Mouse (Mus musculus) kidney, embryonic 15.5 days (tissue): ENCODE measurements around the gene Olfr794. TPM values are rescaled to one million over a fixed set of nuclear protein-coding genes. Genes with fewer than 3 reads are reported as not detected.

Source experiments
- ATAC-seq: fragments of 200-750 bp; cut with Nextera tagmentation; replicated peaks from 2 replicates; pipeline ENCODE4 v1.8.0; 2017; ENCODE audit warnings: moderate TSS enrichment; ENCODE audit not compliant: low FRiP score
- H3K27ac ChIP-seq: fragments of 300-500 bp; sonication (generic); 2 replicates; pipeline ENCODE4 v1.5.1; 2015; ENCODE audit warnings: mild to moderate bottlenecking, inconsistent platforms
- H3K27me3 ChIP-seq: fragments of 300-500 bp; sonication (generic); 2 replicates; pipeline ENCODE4 v1.6.1; 2015; ENCODE audit warnings: inconsistent platforms
- H3K36me3 ChIP-seq: fragments of 300-500 bp; sonication (generic); 2 replicates; pipeline ENCODE4 v1.6.1; 2015; ENCODE audit warnings: inconsistent platforms
- H3K4me1 ChIP-seq: fragments of 300-500 bp; sonication (generic); 2 replicates; pipeline ENCODE4 v1.6.1; 2015; ENCODE audit warnings: inconsistent platforms
- H3K4me2 ChIP-seq: fragments of 300-500 bp; sonication (generic); 2 replicates; pipeline ENCODE4 v1.6.1; 2015; ENCODE audit warnings: moderate library complexity, mild to moderate bottlenecking, inconsistent platforms
- H3K4me3 ChIP-seq: fragments of 300-500 bp; sonication (generic); replicated peaks from 2 replicates; pipeline ENCODE4 v1.5.1; 2015; ENCODE audit warnings: mild to moderate bottlenecking, inconsistent platforms
- H3K9ac ChIP-seq: fragments of 300-500 bp; sonication (generic); 2 replicates; pipeline ENCODE4 v1.6.1; 2015; ENCODE audit warnings: mild to moderate bottlenecking, inconsistent platforms
- H3K9me3 ChIP-seq: fragments of 300-500 bp; sonication (generic); replicated peaks from 2 replicates; pipeline ENCODE4 v1.6.1; 2016; ENCODE audit warnings: inconsistent platforms
- WGBS: fragments of 180-500 bp; shearing (Covaris S2); methylation state at CpG from one replicate; pipeline ENCODE4 v1.1.7; 2015; ENCODE audit warnings: mixed read lengths; 5-methylcytosine and 5-hydroxymethylcytosine counted together
- microRNA-seq: library from miRNA; unstranded; fragments of <30 nt; microRNA quantifications from one replicate; pipeline ENCODE4, GENCODE M21; 2016
- polyA plus RNA-seq: library from polyadenylated mRNA; unstranded; fragments of >200 nt; fragmentation: Nextera tagmentation; extraction: Ambion mirVana; gene quantifications from 2 replicates; pipeline ENCODE4 v1.2.1, GENCODE M21; 2015

The Olfr794 gene
- not detected in 2 replicates for polyA plus RNA-seq

GRCm38 (mm10) chr10:129567355-129567754, at the start of gene Olfr794:
TSS of gene Olfr794 (plus strand) at chr10:129567655.
- Histone ChIP-seq H3K4me3 (no peak within 1 kb of the TSS), H3K27ac (no peak within 1 kb of the TSS), H3K4me1 (no peaks in the 10 kb centered on the region), H3K9ac (no peak within 1 kb of the TSS), H3K4me2 (no peak within 1 kb of the TSS), H3K27me3 (no peaks in the 10 kb centered on the region), H3K9me3 (no peaks in the 10 kb centered on the region), H3K36me3 (no peaks in the 10 kb centered on the region)
- WGBS = 65% methylated on average over 2 of the region's 2 CpGs
- ATAC-seq = no peak

- Histone ChIP-seq H3K4me1 (no peaks in the 10 kb centered on the region), H3K36me3 (no peaks in the 10 kb centered on the region), H3K27me3 (no peaks in the 10 kb centered on the region), H3K27ac (no peak within 1 kb of the TSS), H3K9ac (no peak within 1 kb of the TSS), H3K4me2 (no peak within 1 kb of the TSS), H3K9me3 (no peaks in the 10 kb centered on the region), H3K4me3 (no peak within 1 kb of the TSS)
- WGBS = 67% methylated on average over 3 of the region's 3 CpGs
- no peak for ATAC-seq
Measured at GRCm38 (mm10) chr10:129521492-129521891, 46.0 kb upstream of the Olfr794 start, which contains the start of gene Olfr791. TSS of gene Olfr791 (plus strand) at chr10:129521792.

- Histone ChIP-seq H3K9ac (no peak within 1 kb of the TSS), H3K4me1 (no peaks in the 10 kb centered on the region), H3K36me3 (no peaks in the 10 kb centered on the region), H3K4me2 (no peak within 1 kb of the TSS), H3K27ac (no peak within 1 kb of the TSS), H3K9me3 (0 out of 2 replicates have a peak, but pooled peaks cover under 1% of the 10 kb centered on the region), H3K27me3 (no peaks in the 10 kb centered on the region), H3K4me3 (no peak within 1 kb of the TSS)
- no peak for ATAC-seq
- 86% methylated on average over 1 of the region's 1 CpGs for WGBS
Measured at GRCm38 (mm10) chr10:129538862-129539261, 28.6 kb upstream of the Olfr794 start, which contains the start of gene Olfr792. TSS of gene Olfr792 (plus strand) at chr10:129539162.

- Histone ChIP-seq H3K4me3 (no peak overlapping the region), H3K27ac (no peak overlapping the region), H3K4me2 (no peak overlapping the region), H3K27me3 (no peaks in the 10 kb centered on the region), H3K9ac (no peak overlapping the region), H3K4me1 (no peaks in the 10 kb centered on the region), H3K36me3 (no peaks in the 10 kb centered on the region), H3K9me3 (peaks cover 2% of the 10 kb centered on the region; the same call in 1 of the 2 replicates)
- WGBS = 70% methylated on average over 1 of the region's 1 CpGs
- ATAC-seq = 0 out of 2 replicates have a peak, but pooled peaks have one; percentile 54
Measured at GRCm38 (mm10) chr10:129549354-129549753, 18.1 kb upstream of the Olfr794 start.

- Histone ChIP-seq H3K4me2 (no peak overlapping the region), H3K4me3 (no peak overlapping the region), H3K27ac (no peak overlapping the region), H3K9me3 (no peaks in the 10 kb centered on the region), H3K9ac (no peak overlapping the region), H3K27me3 (no peaks in the 10 kb centered on the region), H3K36me3 (no peaks in the 10 kb centered on the region), H3K4me1 (no peaks in the 10 kb centered on the region)
- no peak for ATAC-seq
- WGBS = 66% methylated on average over 1 of the region's 1 CpGs
Measured at GRCm38 (mm10) chr10:129577066-129577465, 9.6 kb downstream of the Olfr794 start.

- H3K36me3 ChIP-seq = no peaks in the 10 kb centered on the region
- no peak within 1 kb of the TSS for H3K4me2 ChIP-seq
- H3K9me3 ChIP-seq = no peaks in the 10 kb centered on the region
- H3K4me1 ChIP-seq = no peaks in the 10 kb centered on the region
- no peak within 1 kb of the TSS for H3K4me3 ChIP-seq
- H3K27me3 ChIP-seq = no peaks in the 10 kb centered on the region
- H3K27ac ChIP-seq = no peak within 1 kb of the TSS
- 98% methylated on average over 1 of the region's 1 CpGs for WGBS
- ATAC-seq = no peak
- H3K9ac ChIP-seq = no peak within 1 kb of the TSS
Measured at GRCm38 (mm10) chr10:129612470-129612869, 45.0 kb downstream of the Olfr794 start, which contains the start of gene Olfr796. TSS of gene Olfr796 (minus strand) at chr10:129612570.

GRCm38 (mm10) chr10:129621724-129622123, 54.3 kb downstream of the Olfr794 start:
- Histone ChIP-seq H3K36me3 (no peaks in the 10 kb centered on the region), H3K9ac (no peak overlapping the region), H3K4me1 (no peaks in the 10 kb centered on the region), H3K4me2 (no peak overlapping the region), H3K27me3 (no peaks in the 10 kb centered on the region), H3K9me3 (no peaks in the 10 kb centered on the region), H3K27ac (no peak overlapping the region), H3K4me3 (no peak overlapping the region)
- ATAC-seq = peak; percentile 46; the same call in 1 of the 2 replicates
- 14% methylated on average over 1 of the region's 1 CpGs for WGBS

Small RNA genes within 50 kb of the gene (microRNA-seq; reads per million reads assigned to microRNA genes)
- gene Gm23252 = not detected

Other genes with a start within 250 kb of the Olfr794 start
- gene Olfr780, start 249.5 kb upstream of the Olfr794 start, polyA plus RNA-seq = not detected in 2 replicates
- gene Olfr781, start 238.8 kb upstream of the Olfr794 start, polyA plus RNA-seq = not detected in 2 replicates
- not detected in 2 replicates for gene Olfr782, start 218.8 kb upstream of the Olfr794 start, polyA plus RNA-seq
- gene Olfr784, start 183.6 kb upstream of the Olfr794 start, polyA plus RNA-seq = 0.05 TPM in 2 replicates
- gene Olfr785, start 162.2 kb upstream of the Olfr794 start, polyA plus RNA-seq = not detected in 2 replicates
- gene Olfr786, start 140.3 kb upstream of the Olfr794 start, polyA plus RNA-seq = not detected in 2 replicates
- not detected in 2 replicates for gene Olfr787, start 105.8 kb upstream of the Olfr794 start, polyA plus RNA-seq
- gene Olfr788, start 96.7 kb upstream of the Olfr794 start, polyA plus RNA-seq = not detected in 2 replicates
- gene Olfr789, start 82.9 kb upstream of the Olfr794 start, polyA plus RNA-seq = not detected in 2 replicates
- gene Olfr790, start 69.2 kb upstream of the Olfr794 start, polyA plus RNA-seq = not detected in 2 replicates
- gene Olfr791, start 45.9 kb upstream of the Olfr794 start, polyA plus RNA-seq = not detected in 2 replicates
- not detected in 2 replicates for gene Olfr792, start 28.5 kb upstream of the Olfr794 start, polyA plus RNA-seq
- gene Olfr796, start 44.9 kb downstream of the Olfr794 start, polyA plus RNA-seq = not detected in 2 replicates
- gene Olfr798, start 60.3 kb downstream of the Olfr794 start, polyA plus RNA-seq = not detected in 2 replicates
- not detected in 2 replicates for gene Olfr799, start 69.8 kb downstream of the Olfr794 start, polyA plus RNA-seq
- gene Olfr800, start 90.0 kb downstream of the Olfr794 start, polyA plus RNA-seq = not detected in 2 replicates
- not detected in 2 replicates for gene Olfr801, start 106.2 kb downstream of the Olfr794 start, polyA plus RNA-seq
- not detected in 2 replicates for gene Olfr802, start 120.5 kb downstream of the Olfr794 start, polyA plus RNA-seq
- gene Olfr803, start 126.6 kb downstream of the Olfr794 start, polyA plus RNA-seq = not detected in 2 replicates
- not detected in 2 replicates for gene Olfr804, start 135.6 kb downstream of the Olfr794 start, polyA plus RNA-seq
- gene Olfr805, start 161.7 kb downstream of the Olfr794 start, polyA plus RNA-seq = not detected in 2 replicates
- not detected in 2 replicates for gene Olfr806, start 174.3 kb downstream of the Olfr794 start, polyA plus RNA-seq
- gene Olfr807, start 190.1 kb downstream of the Olfr794 start, polyA plus RNA-seq = not detected in 2 replicates
- not detected in 2 replicates for gene Olfr808, start 197.8 kb downstream of the Olfr794 start, polyA plus RNA-seq
- not detected in 2 replicates for gene Olfr809, start 207.0 kb downstream of the Olfr794 start, polyA plus RNA-seq
- gene Olfr810, start 227.3 kb downstream of the Olfr794 start, polyA plus RNA-seq = not detected in 2 replicates
- not detected in 2 replicates for gene Olfr811, start 236.7 kb downstream of the Olfr794 start, polyA plus RNA-seq